Mouse (Mus musculus): ENCODE measurements around the gene Shcbp1l.
"Not testable (repeated sequence)": the region's sequence is repeated elsewhere in the genome, so short reads cannot be mapped to it uniquely, and the experiment has no call there.

The Shcbp1l gene

GRCm38 (mm10) chr1:153424770-153425584 lies at the start of gene Shcbp1l:
Shcbp1l (plus strand) TSS chr1:153425162.
- peak; percentile 67 to 78 for DNase-seq

GRCm38 (mm10) chr1:153376446-153376845 lies 48.5 kb upstream of the Shcbp1l start:
- no peak for DNase-seq

DNA sequence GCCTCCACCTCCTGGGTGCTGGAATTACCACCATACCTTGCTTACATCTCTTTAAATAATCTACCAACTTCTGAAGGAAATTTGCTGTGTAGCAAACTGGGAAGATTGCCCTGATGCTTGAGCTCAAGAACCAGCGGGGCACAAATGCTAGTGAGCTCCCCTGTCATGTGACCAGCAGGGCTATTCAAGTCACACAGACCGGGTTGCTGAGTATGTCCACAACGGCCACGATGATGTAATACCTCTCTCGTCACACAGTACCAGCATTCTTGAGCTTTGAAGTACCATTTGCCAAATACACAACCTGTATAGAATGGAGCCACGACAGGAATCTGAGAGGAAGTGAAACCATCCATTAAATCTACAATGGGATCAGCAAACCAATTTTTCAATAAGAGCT lies 46.4 kb upstream of the Shcbp1l start:
- DNase-seq, result no peak

DNA sequence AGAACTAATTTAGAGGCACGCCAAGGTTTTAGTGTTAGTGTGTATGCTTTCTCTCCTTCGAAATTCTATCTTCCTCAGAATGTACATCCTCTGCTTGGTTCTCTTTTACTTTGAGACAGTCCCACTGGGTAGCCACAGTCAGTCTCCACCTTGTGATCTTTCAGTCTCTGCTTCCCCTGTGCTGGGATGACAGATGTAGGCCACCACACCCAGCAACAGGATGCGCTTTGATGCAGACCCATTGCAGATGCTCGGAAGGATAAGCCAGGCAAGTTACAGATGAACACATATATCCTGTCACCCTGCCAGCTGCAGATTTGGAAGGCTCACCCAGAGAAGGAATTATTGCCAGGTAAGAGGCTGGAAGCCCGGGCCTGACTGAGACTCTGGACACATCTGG lies 45.1 kb upstream of the Shcbp1l start:
- no peak for DNase-seq

GRCm38 (mm10) chr1:153380746-153381282 lies 44.1 kb upstream of the Shcbp1l start:
- no peak for DNase-seq

DNA sequence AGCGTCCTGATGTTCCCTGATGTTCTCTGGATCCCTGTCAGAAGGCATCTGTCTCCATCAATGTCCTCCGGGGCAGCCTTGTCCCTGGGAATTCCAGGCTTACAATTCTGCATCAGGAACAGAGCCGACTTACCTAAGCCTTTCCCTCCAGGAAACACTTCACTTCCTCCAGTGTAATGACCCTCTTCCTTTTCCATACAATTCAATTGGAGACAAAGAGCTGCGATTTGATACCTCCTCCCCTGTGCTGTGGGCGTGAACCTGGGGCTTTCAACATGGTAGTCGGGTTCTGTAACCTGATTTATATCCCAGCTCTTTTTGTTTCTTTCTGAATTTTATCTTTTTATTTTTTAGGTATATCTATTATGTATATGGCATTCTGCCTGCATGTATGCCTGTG lies 39.9 kb upstream of the Shcbp1l start:
- DNase-seq, result no peak

DNA sequence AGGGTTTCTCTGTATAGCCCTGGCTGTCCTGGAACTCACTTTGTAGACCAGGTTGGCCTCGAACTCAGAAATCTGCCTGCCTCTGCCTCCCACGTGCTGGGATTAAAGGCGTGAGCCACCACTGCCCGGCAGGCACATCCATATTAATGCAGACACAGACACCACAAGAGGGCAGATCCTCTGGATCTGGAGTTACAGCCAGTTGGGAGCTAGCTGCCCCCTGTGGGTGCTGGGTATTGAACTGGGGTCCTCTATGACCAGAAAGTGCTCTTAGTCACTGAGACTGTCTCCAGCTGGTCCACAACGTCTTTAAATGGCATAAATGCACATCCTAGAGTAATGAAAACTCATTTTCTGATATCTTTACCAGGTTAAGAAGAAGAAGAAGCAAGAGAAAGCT lies 39.3 kb upstream of the Shcbp1l start:
- not testable (repeated sequence) for DNase-seq

- peak; percentile 77 to 81 for DNase-seq
Observed at GRCm38 (mm10) chr1:153386271-153387069, 38.5 kb upstream of the Shcbp1l start.

- not testable (repeated sequence) for DNase-seq
Observed at GRCm38 (mm10) chr1:153395706-153396105, 29.3 kb upstream of the Shcbp1l start.

GRCm38 (mm10) chr1:153401765-153402164 lies 23.2 kb upstream of the Shcbp1l start:
- peak; percentile 58 to 68 for DNase-seq

- not testable (repeated sequence) for DNase-seq
Observed at GRCm38 (mm10) chr1:153407641-153408040, 17.3 kb upstream of the Shcbp1l start.

DNA sequence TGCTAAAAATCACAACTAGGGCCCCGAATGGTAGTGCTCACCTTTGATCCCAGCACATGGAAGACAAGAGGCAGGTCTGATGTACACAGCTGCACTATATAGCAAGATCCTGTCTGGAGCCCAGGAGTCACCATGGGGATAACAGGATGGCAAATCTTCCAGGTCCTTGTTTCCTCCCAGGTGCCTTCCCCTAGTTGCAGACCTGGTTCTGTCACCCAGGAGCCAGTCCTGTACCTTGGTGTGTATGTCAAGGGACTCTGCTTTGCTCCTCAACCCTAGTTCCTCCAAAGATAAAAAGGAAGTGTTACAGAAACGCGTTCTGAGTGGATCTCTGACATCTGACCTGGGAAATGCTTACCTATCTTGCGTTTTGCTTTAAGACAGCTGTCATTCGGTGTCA lies 16.7 kb upstream of the Shcbp1l start:
- not testable (repeated sequence) for DNase-seq

DNA sequence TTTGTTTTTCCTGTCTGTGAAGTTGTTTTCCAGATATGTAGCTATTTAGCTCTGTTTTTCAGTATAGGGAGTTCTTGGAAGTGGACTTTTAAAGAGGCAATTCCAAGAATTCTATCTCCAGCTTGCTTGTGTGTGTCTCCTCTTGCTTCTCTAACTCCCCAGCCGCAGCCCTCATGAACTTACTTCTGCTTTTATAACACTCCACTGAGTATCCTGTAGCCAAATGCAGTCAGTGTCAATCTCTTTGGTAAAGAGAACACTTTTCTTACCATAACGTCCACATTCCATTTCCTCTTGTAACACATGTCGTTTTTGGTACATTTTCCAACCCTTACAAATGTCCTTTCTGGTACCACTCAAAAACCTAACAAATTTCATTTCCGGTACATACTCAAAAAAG lies 14.0 kb upstream of the Shcbp1l start:
- DNase-seq, result not testable (repeated sequence)

DNA sequence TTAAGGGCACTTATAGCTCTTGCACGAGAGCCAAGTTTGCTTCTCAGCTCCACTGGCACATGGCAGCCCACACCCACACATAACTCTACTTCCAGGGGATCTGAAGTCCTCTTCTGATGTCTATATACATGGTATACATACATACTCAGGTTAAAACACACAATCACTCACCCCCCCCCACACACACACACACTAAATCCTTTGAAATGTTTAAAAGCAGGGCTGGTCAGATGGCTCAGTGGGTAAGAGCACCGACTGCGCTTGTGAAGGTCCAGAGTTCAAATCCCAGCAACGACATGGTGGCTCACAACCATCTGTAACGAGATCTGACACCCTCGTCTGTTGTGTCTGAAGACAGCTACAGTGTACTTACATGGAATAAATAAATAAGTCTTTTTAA lies 13.2 kb upstream of the Shcbp1l start:
- DNase-seq, result no peak

DNA sequence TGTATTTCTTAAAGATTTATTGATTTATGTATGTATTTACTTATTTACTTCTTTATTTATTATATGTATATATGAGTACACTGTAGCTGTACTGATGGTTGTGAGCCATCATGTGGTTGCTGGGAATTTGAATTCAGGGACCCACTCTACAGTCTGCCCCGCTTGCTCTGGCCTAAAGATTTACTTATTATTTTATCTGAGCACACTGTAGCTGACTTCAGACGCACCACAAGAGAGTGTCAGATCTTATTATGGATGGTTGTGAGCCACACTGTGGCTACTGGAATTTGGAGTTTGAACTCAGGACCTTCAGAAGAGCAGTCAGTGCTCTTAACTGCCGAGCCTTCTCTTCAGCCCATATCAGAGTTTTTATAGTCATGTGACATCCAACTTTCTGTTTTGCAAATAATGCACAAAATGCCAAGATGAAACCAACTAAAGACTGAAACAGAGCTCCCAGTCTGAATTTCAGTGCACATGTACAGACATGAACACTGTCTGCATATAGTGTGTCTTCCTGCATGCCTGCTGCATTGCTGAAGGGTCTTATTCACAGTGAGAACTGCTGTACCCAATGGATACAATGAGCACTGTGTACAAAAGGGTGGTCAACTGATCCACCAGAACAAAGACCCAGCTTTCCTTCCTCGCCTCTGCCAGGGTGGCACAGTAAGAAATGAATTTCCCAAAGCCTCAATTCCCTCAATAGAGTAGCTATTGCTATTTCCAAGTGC lies 12.1 kb upstream of the Shcbp1l start:
- DNase-seq, result not testable (repeated sequence)

GRCm38 (mm10) chr1:153413397-153414020 lies 11.5 kb upstream of the Shcbp1l start:
- not testable (repeated sequence) for DNase-seq

DNA sequence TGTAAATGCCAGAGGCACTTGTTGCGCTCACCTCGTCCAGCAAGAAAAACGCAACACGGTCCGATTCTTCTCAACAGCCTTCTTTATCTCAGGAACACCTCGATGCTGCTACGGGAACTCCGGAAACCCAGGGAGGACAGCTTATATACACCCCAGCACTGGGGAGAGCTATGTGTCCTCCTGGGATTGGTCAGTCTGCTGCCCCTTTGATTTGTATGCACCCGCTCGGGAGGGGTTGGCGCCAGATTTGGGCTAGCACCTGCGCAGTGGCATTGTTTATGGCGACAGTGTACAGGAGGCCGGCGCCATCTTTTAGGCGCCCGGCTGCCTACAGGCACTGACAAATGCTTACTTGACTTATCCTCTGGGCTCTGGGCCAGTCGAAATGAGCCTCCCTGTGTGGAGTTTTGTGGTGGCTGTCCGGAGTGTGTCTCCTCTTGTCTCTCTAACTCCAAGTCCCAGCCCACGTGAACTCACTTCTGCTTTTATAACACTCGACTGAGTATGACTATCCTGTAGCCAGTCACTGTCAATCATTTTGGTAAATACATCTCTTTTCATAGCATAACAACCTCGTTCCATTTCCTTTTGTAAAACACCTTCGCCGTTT lies 10.7 kb upstream of the Shcbp1l start:
- DNase-seq, result peak in 1 of 2 experiments; percentile 19

DNA sequence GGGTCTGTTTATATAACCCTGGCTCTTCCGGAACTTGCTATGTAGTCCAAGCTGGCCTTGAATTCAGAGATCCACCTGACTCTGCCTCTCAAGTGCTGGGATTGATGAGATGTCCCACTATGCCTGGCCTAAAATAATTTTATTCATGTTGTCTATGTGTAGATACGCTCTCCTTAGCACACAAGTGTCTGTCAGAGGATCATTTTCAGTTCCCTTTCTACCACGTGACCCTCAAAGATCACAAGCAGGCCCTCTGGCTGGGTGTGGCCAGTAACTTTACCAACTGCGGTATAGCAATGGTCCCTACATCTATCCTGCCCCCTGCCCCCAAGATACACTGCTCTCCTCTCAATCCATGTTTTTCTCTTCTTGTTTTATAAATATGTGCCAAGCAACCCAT lies 10.0 kb upstream of the Shcbp1l start:
- no peak for DNase-seq

- not testable (repeated sequence) for DNase-seq
Observed at GRCm38 (mm10) chr1:153415742-153416141, 9.2 kb upstream of the Shcbp1l start.

DNA sequence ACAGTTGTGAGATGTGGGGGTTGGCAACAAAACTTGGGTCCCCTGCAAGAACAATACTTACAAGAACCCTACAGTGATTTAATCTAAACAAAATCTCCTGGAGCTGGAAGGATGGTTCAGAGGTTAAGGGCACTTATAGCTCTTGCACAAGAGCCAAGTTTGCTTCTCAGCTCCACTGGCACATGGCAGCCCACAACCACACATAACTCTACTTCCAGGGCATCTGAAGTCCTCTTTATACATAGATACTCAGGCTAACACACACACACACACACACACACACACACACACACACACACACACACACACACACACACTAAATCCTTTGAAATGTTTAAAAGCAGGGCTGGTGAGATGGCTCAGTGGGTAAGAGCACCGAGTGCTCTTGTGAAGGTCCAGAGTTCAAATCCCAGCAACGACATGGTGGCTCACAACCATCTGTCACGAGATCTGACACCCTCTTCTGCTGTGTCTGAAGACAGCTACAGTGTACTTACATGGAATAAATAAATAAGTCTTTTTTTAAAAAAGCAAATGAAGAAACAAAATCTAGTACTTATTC lies 8.6 kb upstream of the Shcbp1l start:
- not testable (repeated sequence) for DNase-seq

- not testable (repeated sequence) for DNase-seq
Observed at GRCm38 (mm10) chr1:153417805-153418204, 7.2 kb upstream of the Shcbp1l start.

- DNase-seq, result no peak
Observed at GRCm38 (mm10) chr1:153424271-153424670, 691 bp upstream of the Shcbp1l start.
